Mouse (Mus musculus): ENCODE results near the gene Wwc1. TPM values are rescaled to one million over a fixed set of nuclear protein-coding genes. Genes with fewer than 3 reads are reported as not detected.

Wwc1 gene
- total and polyA plus RNA-seq, 3 experiments, result 0.89 to 8.7 (median 2.0) TPM

DNA sequence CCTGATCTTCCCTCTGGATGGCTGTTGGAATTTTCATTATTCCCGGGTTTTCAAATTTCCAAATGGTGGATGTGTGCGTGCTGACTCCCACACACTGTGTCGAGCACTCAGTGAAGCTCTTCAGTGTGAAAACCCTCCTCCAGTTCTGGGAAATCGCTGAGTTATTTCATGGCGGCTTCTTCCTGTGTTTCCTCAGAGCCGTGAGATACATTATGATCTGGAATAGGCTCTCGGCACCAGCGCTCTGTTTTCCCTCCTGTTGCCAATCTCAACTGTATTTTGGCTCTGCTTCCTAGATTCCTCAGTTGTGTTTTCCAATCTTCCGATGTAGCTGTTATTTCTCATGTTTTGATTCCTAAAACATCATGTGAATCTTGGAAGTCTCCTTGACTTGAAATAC, 77.2 kb downstream of the Wwc1 start:
- Histone ChIP-seq H3K4me3 (replicated peaks in 1 of 3; ENCODE audit: low read depth in 2 of 3, low read length in 2 of 3, poor library complexity in 1 of 3) (no peak overlapping the region), H3K27me3 (replicated peaks) (no peaks in the 10 kb centered on the region), H3K4me1 (ENCODE audit: control insufficient read depth in 1 of 2, insufficient read depth in 2 of 2) (peaks cover 0 to 29% of the 10 kb centered on the region in 2 experiments; a peak in 2 of 4 replicates), H3K36me3 (replicated peaks in 1 of 2; ENCODE audit: control insufficient read depth in 1 of 2, insufficient read depth in 1 of 2, low read length in 1 of 2) (no peaks in the 10 kb centered on the region), H3K9ac (ENCODE audit: insufficient read depth, low read depth) (no peak overlapping the region), H3K79me2 (replicated peaks; ENCODE audit: control insufficient read depth, extremely low read depth, insufficient read depth, poor library complexity, severe bottlenecking) (no peaks in the 10 kb centered on the region), H3K4me2 (ENCODE audit: insufficient read depth, low read depth, poor library complexity, severe bottlenecking) (no peak overlapping the region), H3K9me3 (replicated peaks; ENCODE audit: low read length) (no peaks in the 10 kb centered on the region), H3K27ac (ENCODE audit: insufficient read depth, low read depth) (no peak overlapping the region)
- no peak for DNase-seq (ENCODE audit: extremely low read depth)
- no peak for TF ChIP-seq ZC3H11A (IDR thresholded peaks at IDR 0.05; ENCODE audit: low read depth, low read length)
- no peak for TF ChIP-seq POLR2A (IDR thresholded peaks at IDR 0.05; ENCODE audit: low read depth, low read length)
- no peak for TF ChIP-seq POLR2AphosphoS2 (IDR thresholded peaks at IDR 0.05; ENCODE audit: low read depth, low read length)
- in situ Hi-C loops (cut with MboI; ENCODE audit: low pct_ligation_motif_present, low pct_unique_long_range_greater_than_20kb, low sequenced_read_pairs), result no loop called here
- dilution Hi-C loops (cut with MboI; ENCODE audit: extremely low pct_ligation_motif_present, extremely low pct_unique_long_range_greater_than_20kb, low sequenced_read_pairs), result no loop called here

DNA sequence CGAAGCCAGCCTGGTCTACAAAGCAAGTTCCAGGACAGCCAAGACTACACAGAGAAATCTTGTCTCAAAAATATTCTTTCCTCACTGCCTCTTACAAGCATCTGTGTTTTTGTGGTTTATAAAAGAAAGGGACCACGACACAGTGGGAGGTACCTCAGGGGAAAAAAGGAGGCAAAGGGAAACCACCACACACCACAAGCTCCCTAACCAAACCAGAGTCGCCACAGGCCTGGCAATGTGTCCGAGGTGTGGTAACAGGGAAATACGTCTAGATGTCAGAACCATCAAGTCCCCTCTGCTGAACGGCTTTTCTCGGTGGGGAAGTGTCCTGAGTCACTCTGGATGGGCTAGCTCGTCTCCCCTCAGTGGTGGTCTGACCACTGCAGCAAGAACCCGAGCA, 80.4 kb downstream of the Wwc1 start:
- in situ Hi-C loops (cut with MboI; ENCODE audit: low pct_ligation_motif_present, low pct_unique_long_range_greater_than_20kb, low sequenced_read_pairs), result no loop called here
- H3K36me3 ChIP-seq (replicated peaks in 1 of 2; ENCODE audit: control insufficient read depth in 1 of 2, insufficient read depth in 1 of 2, low read length in 1 of 2), result no peaks in the 10 kb centered on the region
- dilution Hi-C loops (cut with MboI; ENCODE audit: extremely low pct_ligation_motif_present, extremely low pct_unique_long_range_greater_than_20kb, low sequenced_read_pairs), result no loop called here

DNA sequence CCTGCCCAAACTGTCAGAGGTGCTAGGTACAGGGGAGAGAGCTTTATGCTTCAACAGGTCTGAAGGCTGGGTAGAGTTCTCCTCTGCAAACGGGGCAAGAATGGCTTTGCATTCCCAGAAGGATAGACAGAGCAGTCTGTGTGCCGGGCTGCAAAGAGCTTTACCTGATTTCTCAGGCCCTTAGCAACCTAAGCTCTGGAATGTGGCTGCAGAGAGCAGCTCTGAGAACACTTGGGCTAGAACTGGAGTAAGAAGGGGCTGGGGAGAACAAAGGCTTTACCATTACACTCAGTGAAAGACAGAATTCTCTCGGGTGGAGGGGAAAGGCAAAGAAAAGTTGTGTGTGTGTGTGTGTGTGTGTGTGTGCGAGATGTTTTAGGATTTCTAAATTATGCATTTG, 86.9 kb downstream of the Wwc1 start:
- Histone ChIP-seq H3K79me2 (replicated peaks; ENCODE audit: control insufficient read depth, extremely low read depth, insufficient read depth, poor library complexity, severe bottlenecking) (no peaks in the 10 kb centered on the region), H3K36me3 (replicated peaks in 1 of 2; ENCODE audit: control insufficient read depth in 1 of 2, insufficient read depth in 1 of 2, low read length in 1 of 2) (no peaks in the 10 kb centered on the region), H3K4me3 (replicated peaks in 1 of 3; ENCODE audit: low read depth in 2 of 3, low read length in 2 of 3, poor library complexity in 1 of 3) (no peak overlapping the region), H3K9me3 (replicated peaks; ENCODE audit: low read length) (no peaks in the 10 kb centered on the region), H3K4me2 (ENCODE audit: insufficient read depth, low read depth, poor library complexity, severe bottlenecking) (no peak overlapping the region), H3K27me3 (replicated peaks) (peaks cover 4% of the 10 kb centered on the region), H3K9ac (ENCODE audit: insufficient read depth, low read depth) (no peak overlapping the region), H3K4me1 (ENCODE audit: control insufficient read depth in 1 of 2, insufficient read depth in 2 of 2) (no peaks in the 10 kb centered on the region), H3K27ac (ENCODE audit: insufficient read depth, low read depth) (no peak overlapping the region)
- DNase-seq (ENCODE audit: extremely low read depth), result no peak
- in situ Hi-C loops (cut with MboI; ENCODE audit: low pct_ligation_motif_present, low pct_unique_long_range_greater_than_20kb, low sequenced_read_pairs), result no loop called here
- dilution Hi-C loops (cut with MboI; ENCODE audit: extremely low pct_ligation_motif_present, extremely low pct_unique_long_range_greater_than_20kb, low sequenced_read_pairs), result no loop called here
- TF ChIP-seq MEF2A (IDR thresholded peaks at IDR 0.05; ENCODE audit: borderline replicate concordance, low read depth, low read length) (no peak), TCF12 (IDR thresholded peaks at IDR 0.05; ENCODE audit: low read depth, low read length) (no peak), ETS1 (conservative IDR thresholded peaks at IDR 0.05; ENCODE audit: low read depth, low read length) (no peak)

More for the DNA sequence above, 80.4 kb downstream of the Wwc1 start:
- H3K4me1 ChIP-seq (ENCODE audit: control insufficient read depth in 1 of 2, insufficient read depth in 2 of 2), result peaks cover 0 to 22% of the 10 kb centered on the region in 2 experiments; a peak in 2 of 4 replicates
- H3K9ac ChIP-seq (ENCODE audit: insufficient read depth, low read depth), result no peak overlapping the region
- no peak overlapping the region for H3K4me2 ChIP-seq (ENCODE audit: insufficient read depth, low read depth, poor library complexity, severe bottlenecking)
- H3K4me3 ChIP-seq (replicated peaks in 1 of 3; ENCODE audit: low read depth in 2 of 3, low read length in 2 of 3, poor library complexity in 1 of 3), result no peak overlapping the region
- peaks cover 4% of the 10 kb centered on the region for H3K27me3 ChIP-seq (replicated peaks)
- no peaks in the 10 kb centered on the region for H3K9me3 ChIP-seq (replicated peaks; ENCODE audit: low read length)
- TF ChIP-seq MAFK (IDR thresholded peaks at IDR 0.05; ENCODE audit: insufficient replicate concordance, low read length) (peak; percentile 39; the same call in 1 of the 2 replicates), ZKSCAN1 (IDR thresholded peaks at IDR 0.05; ENCODE audit: borderline replicate concordance, low read depth, low read length) (no peak), EP300 (IDR thresholded peaks at IDR 0.05; ENCODE audit: low read length) (peak; percentile 44; the same call in 1 of the 2 replicates)
- H3K79me2 ChIP-seq (replicated peaks; ENCODE audit: control insufficient read depth, extremely low read depth, insufficient read depth, poor library complexity, severe bottlenecking), result no peaks in the 10 kb centered on the region
- DNase-seq (ENCODE audit: extremely low read depth), result peak; percentile 77
- no peak overlapping the region for H3K27ac ChIP-seq (ENCODE audit: insufficient read depth, low read depth)
